ENCODE assay signal across 23 mouse cellular contexts in the genomic region with DNA sequence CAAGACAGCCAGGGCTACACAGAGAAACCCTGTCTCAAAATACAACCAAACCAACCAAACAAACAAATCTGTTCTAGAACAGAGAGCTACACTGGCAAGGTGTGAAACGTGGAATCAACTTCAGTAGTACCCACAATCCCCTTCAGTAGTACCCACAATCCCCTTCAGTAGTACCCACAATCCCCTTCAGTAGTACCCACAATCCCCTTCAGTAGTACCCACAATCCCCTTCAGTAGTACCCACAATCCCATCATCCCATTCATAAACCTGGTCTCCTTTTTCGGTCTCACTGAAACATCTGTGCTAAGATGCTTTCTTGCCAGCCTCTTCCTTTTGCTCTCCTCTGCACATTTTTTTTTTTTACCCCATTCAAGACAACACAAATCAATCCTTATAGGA. TPM values are rescaled to one million over a fixed set of nuclear protein-coding genes. Genes with fewer than 3 reads are reported as not detected.
"Had no signal": no experiment of that assay in that cellular context is flagged by ENCODE, and none has a peak within 500 bp of the region (broad histone marks: within the 10 kb centered on the region; RNA-seq: fewer than 3 reads in every experiment).

No protein-coding gene starts in this region.

RNA-seq across cellular contexts. Expression of gene Mfap5, which starts 10.1 kb away (rescaled TPM):
- total RNA-seq: common myeloid progenitor, adult 5-6 weeks; granulocyte monocyte progenitor cell, adult 5-6 weeks had no signal
- polyA plus RNA-seq: erythroblast, embryonic 14.5 days had no signal

RNA-seq across cellular contexts. Expression of gene Rimklb, which starts 17.2 kb away (rescaled TPM):
- total RNA-seq: common myeloid progenitor, adult 5-6 weeks; granulocyte monocyte progenitor cell, adult 5-6 weeks; heart, adult 2 months had no signal
- polyA plus RNA-seq: erythroblast, embryonic 14.5 days had no signal

RNA-seq across cellular contexts. Expression of gene Aicda, which starts 37.8 kb away (rescaled TPM):
- total RNA-seq: common myeloid progenitor, adult 5-6 weeks; gastrocnemius, adult 18-20 months; gastrocnemius, adult 8-10 months; gastrocnemius, postnatal 10 days; gastrocnemius, postnatal 14 days; gastrocnemius, postnatal 25 days; gastrocnemius, postnatal 36 days; gastrocnemius, postnatal 4 days; granulocyte monocyte progenitor cell, adult 5-6 weeks; heart, adult 18-20 months; heart, adult 2 months; heart, adult 8-10 months had no signal
- polyA plus RNA-seq: cortical plate, adult 2 months; embryonic facial prominence, embryonic 11.5 days; embryonic facial prominence, embryonic 12.5 days; embryonic facial prominence, embryonic 15.5 days; erythroblast, embryonic 14.5 days; forebrain, embryonic 10.5 days; forebrain, embryonic 11.5 days; forebrain, embryonic 12.5 days; frontal cortex, adult 2 months; gonadal fat pad, adult 2 months; heart, adult 2 months; heart, embryonic 10.5 days had no signal
